Mouse (Mus musculus) CH12F3 (cell line): ENCODE data around the gene Bcl3.

Experiments
- in situ Hi-C: fragments of 300-500 bp; cut with MboI; formaldehyde crosslinking; loops from 2 replicates; pipeline ENCODE4 v1.14.3; 2020; ENCODE audit warnings: low sequenced_read_pairs

Bcl3 gene

DNA sequence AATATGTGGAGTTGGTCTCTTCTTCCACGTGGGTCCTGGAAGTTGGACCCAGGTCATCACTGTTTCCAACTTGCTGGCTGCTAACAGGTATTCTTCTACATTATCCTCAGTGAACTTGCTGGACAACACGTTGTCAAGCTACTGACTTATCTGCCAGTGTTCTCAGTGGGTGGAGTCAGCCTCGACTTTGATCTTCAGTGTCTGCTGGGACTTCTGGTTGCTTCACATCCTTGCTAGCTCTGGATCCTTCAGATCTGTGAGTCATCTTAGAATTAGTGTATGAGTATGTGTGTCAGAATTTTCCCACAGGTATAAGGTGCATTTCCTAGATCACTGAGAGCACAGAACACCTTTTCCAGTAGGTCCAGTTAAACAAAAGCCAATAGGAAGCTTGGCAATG, 14.3 kb upstream of the Bcl3 start:
- in situ Hi-C loops: no loop called here

GRCm38 (mm10) chr7:19834055-19834454, 11.5 kb upstream of the Bcl3 start:
- in situ Hi-C loops: no loop called here

GRCm38 (mm10) chr7:19831837-19832236, 9.3 kb upstream of the Bcl3 start:
- in situ Hi-C loops: no loop called here

- in situ Hi-C loops: no loop called here
These were observed 8.1 kb upstream of the Bcl3 start for GRCm38 (mm10) chr7:19830682-19831156.

- in situ Hi-C loops: no loop called here
These were observed 7.1 kb upstream of the Bcl3 start for GRCm38 (mm10) chr7:19829694-19830093.

GRCm38 (mm10) chr7:19826756-19827155, 4.2 kb upstream of the Bcl3 start:
- in situ Hi-C loops: no loop called here

DNA sequence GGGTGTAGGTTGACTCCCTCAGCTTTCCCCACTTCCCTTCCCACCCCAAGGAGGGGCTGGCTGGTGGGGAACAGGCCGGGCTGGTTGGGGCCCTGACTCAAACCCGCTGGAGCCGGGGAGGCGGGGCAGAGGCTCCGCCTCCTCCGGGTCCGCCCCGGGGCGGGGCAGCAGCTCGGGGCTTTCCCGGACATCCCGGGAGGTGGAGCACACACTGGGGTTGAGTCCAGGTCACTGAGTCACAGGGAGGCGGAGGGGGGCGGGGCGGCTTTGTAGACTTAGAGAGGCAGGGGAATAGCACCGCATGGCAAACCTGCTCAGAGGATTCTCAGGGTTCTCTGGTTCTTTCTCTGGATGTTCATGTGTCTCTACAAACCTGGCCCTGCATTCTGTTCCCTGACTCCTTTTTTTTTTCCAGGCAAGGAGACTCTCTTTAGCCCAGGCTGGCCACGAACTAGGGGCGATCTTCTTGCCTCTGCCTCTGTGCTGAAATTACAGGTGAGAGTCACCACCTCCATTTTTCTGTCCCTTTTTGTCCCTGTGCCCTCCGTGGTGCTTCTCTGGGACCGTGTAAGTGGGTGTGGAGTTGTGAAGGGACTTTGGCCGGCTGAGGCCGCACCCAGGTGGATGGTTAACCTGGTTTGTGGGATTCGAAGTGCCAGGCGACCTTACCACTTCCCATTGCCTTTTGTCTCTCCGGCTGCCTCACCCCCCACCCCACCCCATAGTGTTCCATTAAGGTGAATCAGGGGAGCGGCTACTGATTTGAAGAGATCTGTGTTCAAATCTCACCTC, 1.8 kb upstream of the Bcl3 start:
- in situ Hi-C loops: no loop called here

DNA sequence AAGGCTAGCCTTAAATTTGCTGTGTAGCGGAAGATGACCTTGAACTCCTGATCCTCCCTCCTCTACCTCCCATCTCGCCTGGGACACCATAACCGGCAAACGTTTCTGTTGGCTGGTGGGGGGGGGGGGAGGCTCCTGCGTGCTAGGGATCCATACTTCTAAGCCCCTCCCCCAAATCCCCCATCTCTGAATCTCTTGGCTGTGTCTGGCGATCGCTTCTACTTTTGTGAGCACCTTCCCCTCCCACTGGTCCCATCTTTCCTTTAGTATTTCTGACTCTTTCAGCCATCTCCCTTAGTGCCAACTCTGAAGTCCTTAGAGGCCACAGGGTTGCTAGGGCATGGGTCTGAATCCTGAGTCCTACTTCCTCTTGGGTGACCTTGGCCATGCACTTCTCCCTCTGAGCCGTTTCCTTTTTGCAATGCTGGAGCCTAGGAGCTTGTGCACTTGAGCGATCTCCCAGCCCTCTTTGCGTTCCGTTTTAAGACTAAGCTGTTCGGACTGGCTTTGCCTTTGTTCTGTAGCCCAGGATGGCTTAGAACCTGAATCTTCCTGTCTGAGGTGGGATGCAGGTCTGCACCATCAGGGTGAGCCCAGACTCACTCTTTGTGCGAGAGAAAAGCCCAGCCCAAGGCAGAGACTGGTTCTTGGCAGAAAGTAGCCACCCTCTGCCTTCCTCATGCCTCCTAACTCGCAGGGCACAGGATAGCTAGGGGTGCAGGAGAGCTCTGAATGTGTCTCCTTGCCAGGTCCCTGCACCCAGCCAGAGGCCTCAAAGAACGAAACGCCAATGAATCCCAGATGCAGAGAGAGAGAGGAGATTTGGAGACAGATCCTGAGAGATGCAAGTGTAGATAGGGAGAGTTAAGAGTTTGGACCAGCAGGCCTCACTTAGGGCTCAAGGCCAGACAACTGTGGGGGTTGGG, 949 bp upstream of the Bcl3 start:
- in situ Hi-C loops: no loop called here

- in situ Hi-C loops: no loop called here
These were observed 377 bp downstream of the Bcl3 start for GRCm38 (mm10) chr7:19822193-19822592.

DNA sequence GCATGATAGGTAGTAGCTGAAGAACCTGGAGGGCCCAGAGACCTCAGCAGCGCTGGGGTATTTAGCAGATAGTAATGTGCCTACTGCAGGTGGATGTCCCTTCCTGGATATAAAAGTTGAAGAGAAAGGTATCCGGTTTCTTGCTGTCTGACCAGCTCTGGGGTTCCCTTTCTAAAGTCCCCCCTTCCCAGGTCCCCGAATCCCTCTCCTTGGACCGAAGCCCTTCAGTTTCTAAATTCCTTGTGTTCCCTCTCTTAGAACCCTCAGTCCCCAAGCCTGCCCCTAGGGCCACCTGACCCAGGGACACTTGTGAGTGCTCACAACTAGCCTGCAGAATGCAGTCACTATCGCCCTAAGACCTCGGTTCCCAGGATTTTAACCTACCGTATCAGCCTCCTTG, 937 bp downstream of the Bcl3 start:
- in situ Hi-C loops: no loop called here

DNA sequence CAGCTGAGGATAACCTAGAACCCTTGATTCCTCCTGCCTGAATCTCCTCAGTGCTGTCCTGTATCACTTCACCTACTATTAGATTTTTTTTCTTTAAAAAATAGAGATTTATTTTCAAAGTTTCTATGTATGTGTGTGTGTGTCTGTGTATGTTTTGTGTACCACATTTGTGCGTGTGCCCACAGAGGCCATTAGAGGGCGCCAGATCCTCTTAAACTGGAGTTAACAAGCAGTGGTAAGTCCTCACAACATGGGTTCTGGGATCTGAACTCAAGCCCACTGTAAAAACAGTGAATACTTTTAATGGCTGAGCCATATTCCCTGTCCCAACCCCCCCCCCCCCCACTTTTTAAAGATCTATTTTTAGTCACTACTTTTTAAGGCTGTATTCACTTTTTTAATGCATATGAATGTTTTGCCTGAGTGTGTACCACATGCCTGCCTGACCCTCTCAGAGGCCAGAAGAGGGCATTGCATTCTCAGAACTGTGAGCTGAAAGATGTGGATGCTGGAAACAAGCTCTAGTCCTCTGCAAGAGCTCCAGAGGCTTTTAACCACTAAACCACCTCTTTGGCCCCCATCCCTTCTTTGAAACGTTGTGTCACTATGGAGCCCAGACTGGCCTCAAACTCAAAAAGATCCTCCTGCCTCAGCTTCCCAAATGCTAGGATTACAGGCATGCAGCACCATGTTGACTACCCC, 2.1 kb downstream of the Bcl3 start:
- in situ Hi-C loops: no loop called here

DNA sequence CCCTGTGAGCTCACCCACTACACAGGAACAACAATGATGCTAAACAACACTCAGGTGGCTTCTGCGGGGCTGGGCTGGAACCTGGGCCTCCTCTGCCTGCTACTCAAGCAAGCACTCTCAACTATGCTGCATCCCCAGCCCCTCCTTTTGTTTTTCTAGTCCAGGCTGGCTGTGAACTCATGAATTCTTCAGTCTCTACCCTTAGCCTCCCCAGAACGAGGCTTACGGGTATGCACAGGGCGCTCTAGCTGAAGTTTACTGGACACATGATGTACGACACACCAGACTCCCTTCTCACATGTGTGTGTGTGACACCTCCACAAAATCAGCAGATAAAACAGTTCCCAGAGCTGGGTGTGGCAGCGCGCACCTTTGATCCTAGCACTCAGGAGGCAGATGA, 3.7 kb downstream of the Bcl3 start:
- in situ Hi-C loops: no loop called here

DNA sequence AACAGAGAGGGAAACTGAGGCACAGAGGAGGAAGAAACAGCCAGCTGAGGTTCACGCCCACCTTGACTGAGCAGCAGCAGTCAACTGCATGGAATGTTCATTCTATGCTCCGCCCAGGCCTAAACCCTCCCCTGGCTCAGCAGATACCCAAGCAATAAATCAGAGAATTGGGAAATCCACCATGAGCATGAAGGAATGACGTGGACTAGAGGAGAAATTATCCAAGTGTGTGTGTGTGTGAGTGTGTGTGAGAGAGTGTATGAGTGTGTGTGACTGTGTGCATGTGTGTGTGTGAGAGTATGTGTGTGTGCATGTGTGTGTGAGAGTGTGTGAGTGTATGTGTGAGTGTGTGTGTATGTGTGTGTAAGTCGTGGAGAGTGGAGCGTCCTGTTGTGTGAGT, 4.1 kb downstream of the Bcl3 start:
- in situ Hi-C loops: no loop called here

GRCm38 (mm10) chr7:19817382-19818105, 5.0 kb downstream of the Bcl3 start:
- in situ Hi-C loops: no loop called here

DNA sequence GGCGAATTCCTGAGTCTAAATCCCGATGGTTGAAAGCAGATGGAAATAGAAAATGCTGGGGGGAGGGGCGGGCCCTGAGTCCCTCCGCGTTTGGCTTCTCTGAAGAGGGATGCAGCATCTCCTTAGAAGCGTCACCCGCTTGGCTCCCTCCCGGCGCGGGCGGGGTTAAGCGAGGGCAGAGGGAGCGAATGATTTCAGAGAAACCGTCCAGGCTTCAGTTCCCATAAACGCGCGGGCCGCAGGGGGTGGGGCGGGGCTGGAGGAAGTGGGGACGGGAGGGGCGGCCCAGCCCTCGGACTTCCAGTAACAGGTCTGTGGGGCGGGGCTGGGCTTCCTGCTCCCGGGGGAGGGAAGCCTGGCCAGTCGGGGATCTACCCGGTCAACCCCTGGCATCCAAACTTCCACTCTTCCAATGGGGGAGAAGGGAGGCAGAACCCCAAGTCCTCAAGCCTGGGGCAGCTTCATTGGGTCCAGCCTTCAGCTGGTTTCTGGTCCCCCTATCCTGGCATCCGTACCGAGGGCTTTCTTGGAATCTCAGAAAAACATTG, 6.3 kb downstream of the Bcl3 start:
- in situ Hi-C loops: no loop called here

DNA sequence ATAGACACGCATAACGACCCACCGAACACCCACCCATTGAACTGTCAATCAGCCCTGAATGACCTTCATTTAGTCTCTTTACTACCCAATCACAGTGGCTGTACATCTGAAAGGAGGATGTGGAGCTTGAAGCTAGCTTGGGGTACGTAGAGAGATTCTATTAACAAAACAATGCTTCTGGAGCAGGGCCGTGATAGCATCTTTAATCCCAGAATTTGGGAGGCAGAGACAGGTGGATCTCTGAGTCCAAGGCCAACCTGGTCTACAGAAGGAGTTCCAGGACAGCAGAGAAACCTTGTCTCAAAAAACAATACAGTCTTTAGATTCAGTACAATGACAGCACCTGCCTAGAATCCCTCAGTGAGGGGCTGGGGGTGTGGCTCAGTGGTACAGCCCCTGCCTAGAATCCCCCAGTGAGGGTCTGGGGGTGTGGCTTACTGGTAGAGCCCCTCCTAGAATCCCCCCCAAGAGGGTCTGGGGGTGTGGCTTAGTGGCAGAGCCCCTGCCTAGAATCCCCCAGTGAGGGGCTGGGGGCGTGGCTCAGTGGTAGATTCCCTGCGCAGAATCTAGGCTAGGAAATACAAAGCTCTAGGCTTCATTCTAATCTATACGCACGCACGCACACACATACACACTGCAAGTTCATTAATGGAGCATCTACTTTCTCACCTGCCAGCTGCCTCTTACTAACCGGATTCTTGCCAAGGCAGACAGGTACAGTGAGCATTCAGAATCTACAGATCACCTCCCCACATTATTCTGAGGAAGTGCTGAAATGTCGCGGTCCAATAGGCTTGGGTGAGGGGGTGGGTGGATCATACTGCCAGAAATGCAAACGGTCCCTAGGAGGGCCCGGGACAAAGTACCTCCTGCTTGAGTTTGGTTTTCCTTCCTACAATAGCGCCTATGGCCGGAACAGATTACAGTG, 7.0 kb downstream of the Bcl3 start:
- in situ Hi-C loops: no loop called here

DNA sequence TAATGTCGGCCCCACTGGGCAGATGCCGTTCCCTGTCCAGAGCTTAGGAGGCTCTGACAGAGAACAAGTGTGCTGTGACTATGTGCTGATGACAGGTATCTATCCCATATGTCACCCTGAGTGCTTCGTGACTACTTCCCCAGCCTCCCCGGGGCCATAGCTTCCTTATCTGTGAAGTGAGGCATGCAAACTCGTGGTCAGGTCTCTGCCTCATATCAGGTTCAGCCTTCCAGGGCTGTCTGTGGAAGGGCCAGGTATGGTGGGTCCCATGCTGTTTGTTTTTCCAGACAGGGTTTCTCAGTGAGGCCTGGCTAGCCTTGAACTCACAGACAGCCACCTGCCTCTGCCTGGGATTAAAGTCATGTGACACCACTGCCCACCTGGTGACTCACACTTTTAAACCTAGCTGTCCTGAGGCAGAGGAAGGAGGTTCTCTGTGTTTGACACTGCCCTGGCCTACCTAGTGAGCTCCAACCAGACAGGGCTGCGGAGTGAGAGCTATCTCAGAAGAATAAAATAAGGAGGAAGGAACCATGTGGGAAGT, 8.9 kb downstream of the Bcl3 start:
- in situ Hi-C loops: no loop called here

DNA sequence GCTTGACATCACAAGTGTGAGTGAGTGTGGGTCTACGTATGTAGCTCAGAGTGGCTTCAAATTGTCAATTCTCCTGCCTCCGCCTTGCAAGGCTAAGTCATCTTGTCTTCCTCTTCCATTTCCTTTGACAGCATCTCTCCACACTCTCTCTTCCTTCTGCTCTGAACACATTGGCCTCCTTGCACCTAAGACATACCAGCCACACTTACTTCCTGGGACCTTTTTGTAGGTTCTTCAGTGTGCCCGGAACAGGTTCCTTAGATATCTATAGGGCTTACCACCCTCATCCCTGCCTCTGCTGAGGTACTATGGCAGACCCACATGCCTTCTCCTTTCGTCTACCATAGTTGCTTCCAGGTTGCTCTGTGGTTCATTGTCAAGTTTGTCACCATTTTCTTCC, 9.4 kb downstream of the Bcl3 start:
- in situ Hi-C loops: no loop called here

GRCm38 (mm10) chr7:19811114-19811513, 11.5 kb downstream of the Bcl3 start:
- in situ Hi-C loops: no loop called here
